Mouse (Mus musculus) C2C12 (cell line): Measurements from ENCODE around the gene Hmox1. TPM values are rescaled to one million over a fixed set of nuclear protein-coding genes. Genes with fewer than 3 reads are reported as not detected.

Source experiments
- H3K27me3 ChIP-seq: one replicate; pipeline ENCODE4 v1.6.1; 2011; ENCODE audit not compliant: control insufficient read depth, insufficient read depth, insufficient read length
- H3K36me3 ChIP-seq: one replicate; pipeline ENCODE4 v1.6.1; 2011; ENCODE audit not compliant: control insufficient read depth, insufficient read depth
- H3K4me3 ChIP-seq: one replicate; pipeline ENCODE4 v1.5.1; 2011; ENCODE audit warnings: mild to moderate bottlenecking, control low read depth; ENCODE audit not compliant: poor library complexity, insufficient read depth, severe bottlenecking
- H3K79me2 ChIP-seq: one replicate; pipeline ENCODE4 v1.6.1; 2011; ENCODE audit not compliant: control insufficient read depth, insufficient read depth
- H3K79me3 ChIP-seq: one replicate; pipeline ENCODE4 v1.6.1; 2011; ENCODE audit warnings: low read depth, control low read depth
- H3ac ChIP-seq: one replicate; pipeline ENCODE3; 2011; ENCODE audit warnings: low read depth; ENCODE audit not compliant: control insufficient read depth, insufficient read length
- CEBPB ChIP-seq: IDR thresholded peaks from one replicate; pipeline ENCODE4 v1.6.1; 2011; ENCODE audit warnings: low read depth, mild to moderate bottlenecking, control low read depth, moderate library complexity
- CTCF ChIP-seq: IDR thresholded peaks from one replicate; pipeline ENCODE4 v1.5.1; 2011; ENCODE audit not compliant: control insufficient read depth, insufficient read depth, insufficient read length
- FOSL1 ChIP-seq: IDR thresholded peaks from one replicate; pipeline ENCODE4 v1.8.0; 2011; ENCODE audit warnings: mild to moderate bottlenecking, low read length; ENCODE audit not compliant: poor library complexity, insufficient read depth, severe bottlenecking
- MAX ChIP-seq: IDR thresholded peaks from one replicate; pipeline ENCODE4 v1.6.1; 2011; ENCODE audit warnings: mild to moderate bottlenecking, control low read depth
- MYOD1 ChIP-seq: IDR thresholded peaks from one replicate; pipeline ENCODE4 v1.6.1; 2011; ENCODE audit warnings: low read depth; ENCODE audit not compliant: control insufficient read depth, insufficient read length
- MYOG ChIP-seq: IDR thresholded peaks from one replicate; pipeline ENCODE4 v1.6.1; 2011; ENCODE audit not compliant: control insufficient read depth, insufficient read length; ENCODE audit errors: extremely low read depth
- USF1 ChIP-seq: IDR thresholded peaks from one replicate; pipeline ENCODE4 v1.6.1; 2011; ENCODE audit warnings: low read depth, mild to moderate bottlenecking, control low read depth, moderate library complexity
- long read RNA-seq, 2 experiments: library from polyadenylated mRNA; unstranded; transcript quantifications; one replicate each; pipeline ENCODE4 v2.0.0; 2019 to 2020
- polyA plus RNA-seq: library from polyadenylated mRNA; unstranded; fragments of >200 nt; fragmentation: generic; extraction: Trizol; gene quantifications from one replicate; pipeline ENCODE4 v1.2.1, GENCODE M21; 2012; ENCODE audit warnings: missing spikeins

The Hmox1 gene
- 248 TPM for polyA plus RNA-seq
- long read RNA-seq, experiment 1, transcript Hmox1-201 (5 exons, 1,569 nt) = major isoform, 51 of 57 reads
- long read RNA-seq, experiment 1, partial matches to known transcripts = 4 of 57 reads
- long read RNA-seq, experiment 1, other reads (novel, unspliced or antisense) = 2 of 57 reads
- long read RNA-seq, experiment 2, transcript Hmox1-201 (5 exons, 1,569 nt) = major isoform, 133 of 135 reads
- long read RNA-seq, experiment 2, partial matches to known transcripts = 1 of 135 reads
- long read RNA-seq, experiment 2, other reads (novel, unspliced or antisense) = 1 of 135 reads

- Histone ChIP-seq H3K79me3 (peaks cover 32% of the 10 kb centered on the region), H3ac (peak within 1 kb of the TSS; percentile 97), H3K27me3 (no peaks in the 10 kb centered on the region), H3K4me3 (peak within 1 kb of the TSS; percentile 81), H3K36me3 (peaks cover 40% of the 10 kb centered on the region), H3K79me2 (peaks cover 47% of the 10 kb centered on the region)
- TF ChIP-seq MYOG (no peak), FOSL1 (no peak), CTCF (no peak), CEBPB (peak; percentile 98), MAX (peak; percentile 65), USF1 (peak; percentile 95), MYOD1 (peak; percentile 11)
These were observed at the start of gene Hmox1 for GRCm38 (mm10) chr8:75093399-75094156. TSS of gene Hmox1 (plus strand) at chr8:75093621.

- Histone ChIP-seq H3K4me3 (no peak overlapping the region), H3ac (no peak overlapping the region), H3K79me3 (no peaks in the 10 kb centered on the region), H3K79me2 (no peaks in the 10 kb centered on the region), H3K36me3 (no peaks in the 10 kb centered on the region), H3K27me3 (no peaks in the 10 kb centered on the region)
- TF ChIP-seq CTCF = no peak
- TF ChIP-seq MYOD1 = no peak
- no peak for TF ChIP-seq USF1
- TF ChIP-seq MYOG = no peak
- TF ChIP-seq CEBPB = no peak
- TF ChIP-seq MAX = no peak
- no peak for TF ChIP-seq FOSL1
These were observed 47.1 kb upstream of the Hmox1 start for GRCm38 (mm10) chr8:75046303-75046702.

- Histone ChIP-seq H3K27me3 (no peaks in the 10 kb centered on the region), H3K4me3 (no peak overlapping the region), H3K79me2 (no peaks in the 10 kb centered on the region), H3ac (no peak overlapping the region), H3K36me3 (no peaks in the 10 kb centered on the region), H3K79me3 (no peaks in the 10 kb centered on the region)
- TF ChIP-seq FOSL1 = no peak
- TF ChIP-seq MAX = no peak
- TF ChIP-seq MYOD1 = no peak
- TF ChIP-seq MYOG = no peak
- no peak for TF ChIP-seq CEBPB
These were observed 45.6 kb upstream of the Hmox1 start for GRCm38 (mm10) chr8:75047784-75048183.

- H3K79me3 ChIP-seq = no peaks in the 10 kb centered on the region
- no peak for TF ChIP-seq CTCF
- no peak for TF ChIP-seq MYOD1
- peak; percentile 57 for TF ChIP-seq CEBPB
- H3ac ChIP-seq = no peak overlapping the region
- H3K27me3 ChIP-seq = no peaks in the 10 kb centered on the region
- H3K36me3 ChIP-seq = no peaks in the 10 kb centered on the region
- no peak overlapping the region for H3K4me3 ChIP-seq
- H3K79me2 ChIP-seq = no peaks in the 10 kb centered on the region
These were observed 40.1 kb upstream of the Hmox1 start for GRCm38 (mm10) chr8:75053342-75053741.

GRCm38 (mm10) chr8:75055673-75056072 is 37.7 kb upstream of the Hmox1 start:
- Histone ChIP-seq H3K79me3 (no peaks in the 10 kb centered on the region), H3K79me2 (no peaks in the 10 kb centered on the region), H3K36me3 (no peaks in the 10 kb centered on the region), H3ac (no peak overlapping the region), H3K27me3 (no peaks in the 10 kb centered on the region), H3K4me3 (no peak overlapping the region)
- no peak for TF ChIP-seq MAX
- TF ChIP-seq USF1 = no peak
- TF ChIP-seq MYOG = no peak
- no peak for TF ChIP-seq CTCF
- no peak for TF ChIP-seq FOSL1
- TF ChIP-seq MYOD1 = no peak
- no peak for TF ChIP-seq CEBPB
